Mouse (Mus musculus): ENCODE results near the gene Serpinb3c.
"Not testable (repeated sequence)": the region's sequence is repeated elsewhere in the genome, so short reads cannot be mapped to it uniquely, and the experiment has no call there.

Gene Serpinb3c

DNA sequence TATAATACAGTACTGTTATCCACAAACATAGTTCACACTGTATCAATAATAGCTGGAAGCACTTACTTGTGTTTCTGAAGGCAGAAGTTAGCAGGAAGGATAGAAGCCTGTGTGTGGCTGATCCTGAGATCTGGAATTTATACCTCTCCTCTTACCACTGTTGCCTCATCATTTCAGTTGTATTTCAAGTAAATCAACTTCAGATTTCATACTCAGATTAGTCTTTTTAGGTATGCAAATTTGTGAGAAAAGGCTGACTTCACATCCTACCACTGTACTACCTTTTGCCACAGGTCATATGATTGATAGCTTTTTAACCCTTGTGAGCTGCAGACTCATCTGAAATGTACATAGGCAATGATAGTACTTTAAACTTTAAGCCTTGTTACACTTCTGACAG is at the start of gene Serpinb3c, which contains the start of gene Serpinb3b:
Gene Serpinb3c (minus strand): TSS at position 111 of the 400 bp plus-strand sequence.
Gene Serpinb3b (minus strand): TSS at position 101 of the 400 bp plus-strand sequence.
- not testable (repeated sequence) for DNase-seq (ENCODE audit: low read depth, low spot score)

GRCm38 (mm10) chr1:107243170-107243569 is 35.0 kb downstream of the Serpinb3c start:
- not testable (repeated sequence) for DNase-seq (ENCODE audit: low read depth, low spot score)
